Mouse (Mus musculus) kidney, adult 2 months (tissue): ENCODE results near the gene 4930415O20Rik.

Source experiments
- CTCF ChIP-seq: fragments of 200-500 bp; conservative IDR thresholded peaks from 2 replicates; pipeline ENCODE4 v1.5.1; 2011; ENCODE audit warnings: low read depth, mild to moderate bottlenecking, control low read depth, low read length, moderate library complexity, mixed read lengths; ENCODE audit not compliant: insufficient read depth, insufficient read length
- POLR2A ChIP-seq: fragments of 200-500 bp; IDR thresholded peaks from one replicate; pipeline ENCODE4 v1.6.1; 2011; ENCODE audit warnings: low read depth, low read length, control low read depth

DNA sequence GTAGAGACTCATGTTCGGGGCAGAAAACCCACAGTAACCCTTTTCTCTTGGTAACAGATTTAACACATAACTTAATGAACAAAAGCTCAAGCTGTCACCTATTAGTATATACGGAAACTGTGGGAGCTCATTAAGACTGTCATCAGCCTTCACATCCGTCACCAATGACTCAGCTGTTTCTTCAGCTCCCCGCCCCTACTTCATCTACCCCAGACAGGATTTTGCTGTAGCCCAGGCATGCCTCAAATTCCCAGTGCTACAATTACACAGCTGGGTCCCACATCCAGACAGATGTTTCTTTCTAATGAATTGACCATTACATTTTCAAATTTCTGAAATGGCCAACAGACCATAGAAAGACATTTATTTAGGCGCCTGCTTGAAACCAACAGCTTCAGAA lies 44.7 kb upstream of the 4930415O20Rik start:
- TF ChIP-seq POLR2A (no peak), CTCF (no peak)
